Mouse (Mus musculus) neural tube, embryonic 11.5 days (tissue): Measurements from ENCODE around the gene Litaf. TPM values are rescaled to one million over a fixed set of nuclear protein-coding genes. Genes with fewer than 3 reads are reported as not detected.

ENCODE experiments used
- ATAC-seq: fragments of 200-750 bp; cut with Nextera tagmentation; 2 replicates; pipeline ENCODE4 v1.8.0; 2017; ENCODE audit warnings: moderate number of reproducible peaks, mild to moderate bottlenecking, moderate TSS enrichment, moderate library complexity; ENCODE audit not compliant: insufficient read depth, low FRiP score, low TSS enrichment
- DNase-seq: peaks from one replicate; pipeline ENCODE4 v3.0.0-alpha.2; 2015; ENCODE audit warnings: low spot score
- H3K27ac ChIP-seq: fragments of 300-500 bp; sonication (generic); 2 replicates; pipeline ENCODE4 v1.5.1; 2014; ENCODE audit warnings: low read depth, mild to moderate bottlenecking, low read length
- H3K27me3 ChIP-seq: fragments of 300-500 bp; sonication (generic); 2 replicates; pipeline ENCODE4 v1.6.1; 2014; ENCODE audit warnings: mild to moderate bottlenecking, low read length, mixed read lengths; ENCODE audit not compliant: control insufficient read depth, insufficient read depth
- H3K36me3 ChIP-seq: fragments of 300-500 bp; sonication (generic); 2 replicates; pipeline ENCODE4 v1.6.1; 2014; ENCODE audit warnings: mild to moderate bottlenecking, low read length, moderate library complexity, mixed read lengths; ENCODE audit not compliant: control insufficient read depth, insufficient read depth
- H3K4me1 ChIP-seq: fragments of 300-500 bp; sonication (generic); 2 replicates; pipeline ENCODE4 v1.6.1; 2014; ENCODE audit warnings: low read length, mixed read lengths; ENCODE audit not compliant: control insufficient read depth, insufficient read depth
- H3K4me2 ChIP-seq: fragments of 300-500 bp; sonication (generic); 2 replicates; pipeline ENCODE4 v1.6.1; 2014; ENCODE audit warnings: low read depth, mild to moderate bottlenecking, moderate library complexity
- H3K4me3 ChIP-seq: fragments of 300-500 bp; sonication (generic); 2 replicates; pipeline ENCODE4 v1.5.1; 2014; ENCODE audit warnings: low read depth, low read length
- H3K9ac ChIP-seq: fragments of 300-500 bp; sonication (generic); 2 replicates; pipeline ENCODE4 v1.6.1; 2014; ENCODE audit warnings: mild to moderate bottlenecking, low read length
- H3K9me3 ChIP-seq: fragments of 300-500 bp; sonication (generic); 2 replicates; pipeline ENCODE4 v1.6.1; 2016; ENCODE audit warnings: low read length; ENCODE audit not compliant: control insufficient read depth
- WGBS: fragments of 180-500 bp; shearing (Covaris S2); extraction: QIAGEN DNeasy Blood & Tissue Kit; methylation state at CpG from one replicate; pipeline ENCODE4 v1.1.7; 2014; 5-methylcytosine and 5-hydroxymethylcytosine counted together
- polyA plus RNA-seq: library from polyadenylated mRNA; unstranded; fragments of >200 nt; fragmentation: Nextera tagmentation; extraction: Ambion mirVana; gene quantifications from 2 replicates; pipeline ENCODE4 v1.2.1, GENCODE M21; 2014

The Litaf gene
- polyA plus RNA-seq, 1 experiment from 2014 or later, result 59.3 TPM

DNA sequence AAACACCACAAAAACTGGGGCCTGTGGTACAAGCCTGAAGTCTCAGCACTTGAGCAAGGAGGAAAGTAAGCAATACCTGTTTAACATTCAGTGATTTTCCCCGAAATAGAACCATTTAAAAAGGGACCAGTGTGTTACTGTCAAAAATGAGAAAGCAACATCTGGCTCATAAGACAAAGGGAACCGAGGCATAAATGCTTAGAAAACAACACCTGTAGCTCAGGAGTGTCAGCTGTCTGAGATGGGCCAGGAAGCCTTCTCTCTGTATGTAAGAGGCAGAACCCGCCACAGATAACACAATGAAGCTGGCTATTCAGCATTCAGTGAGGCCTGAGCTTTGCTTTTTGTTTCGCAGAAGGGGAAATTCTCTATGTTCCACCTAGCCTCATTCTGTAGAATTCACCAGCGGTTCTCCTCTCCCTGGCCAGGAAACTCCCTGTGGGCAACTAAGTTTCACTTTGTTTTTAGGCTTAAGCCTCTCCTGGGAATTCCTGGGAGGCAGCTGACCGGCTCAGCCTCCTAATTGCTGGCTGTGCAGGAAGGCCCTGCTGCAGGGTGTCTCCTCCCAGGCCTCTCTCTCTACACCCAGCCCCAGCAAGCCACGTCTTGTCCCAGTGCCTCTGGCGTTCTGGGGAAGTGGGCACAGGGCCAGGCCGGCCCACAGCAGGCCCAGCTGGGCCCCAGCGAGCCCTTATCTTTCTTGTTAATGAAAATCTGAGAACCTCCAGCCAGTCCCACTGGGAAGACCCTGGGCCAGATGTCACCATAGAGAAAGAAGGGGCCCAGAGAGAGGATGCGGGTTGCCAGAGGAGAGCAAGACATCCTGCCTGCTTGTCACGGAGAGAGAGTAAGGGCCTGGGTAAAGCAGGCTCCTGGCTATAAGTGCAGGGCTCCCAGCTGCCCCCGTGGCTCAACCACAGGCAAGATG lies 2.9 kb downstream of the Litaf start:
- ATAC-seq, result no peak

DNA sequence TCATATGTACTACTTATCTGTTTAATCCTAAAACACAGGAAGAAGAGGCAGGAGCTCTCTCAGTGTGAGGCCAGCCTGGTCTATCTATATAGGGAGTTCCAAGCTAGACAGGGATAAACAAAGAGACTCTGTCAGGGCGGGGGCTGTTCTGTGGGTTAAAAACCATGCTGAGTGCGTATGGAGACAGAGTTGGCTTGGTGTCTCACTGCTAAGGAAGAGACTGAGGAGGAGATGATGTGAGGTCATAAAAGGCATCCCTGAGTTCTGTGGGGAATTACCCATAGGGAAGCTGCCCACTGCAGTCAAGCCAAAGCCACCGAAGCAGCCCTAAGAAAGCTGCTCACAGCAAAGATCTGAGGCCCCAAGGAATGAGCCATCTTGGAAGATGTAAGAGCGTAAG lies 5.3 kb downstream of the Litaf start, which contains the start of gene Snn:
Gene Snn, plus strand, starts transcription at position 301 of the 400 bp plus-strand sequence.
- DNase-seq (no peak), ATAC-seq (no peak)
- H3K27ac ChIP-seq, result no peak within 1 kb of the TSS
- H3K4me2 ChIP-seq, result no peak within 1 kb of the TSS
- 87% methylated on average over 4 of the region's 4 CpGs for WGBS
- peaks cover 13% of the 10 kb centered on the region; the same call in 1 of the 2 replicates for H3K4me1 ChIP-seq
- H3K4me3 ChIP-seq, result no peak within 1 kb of the TSS
- H3K9me3 ChIP-seq, result no peaks in the 10 kb centered on the region
- no peaks in the 10 kb centered on the region for H3K36me3 ChIP-seq
- H3K9ac ChIP-seq, result no peak within 1 kb of the TSS
- H3K27me3 ChIP-seq, result no peaks in the 10 kb centered on the region

More for the DNA sequence above, 2.9 kb downstream of the Litaf start:
- peak; percentile 52 for DNase-seq
- H3K4me2 ChIP-seq, result no peak overlapping the region
- H3K9ac ChIP-seq, result peak overlapping the region; percentile 45
- no peaks in the 10 kb centered on the region for H3K27me3 ChIP-seq
- no peaks in the 10 kb centered on the region for H3K9me3 ChIP-seq
- WGBS, result 37% methylated on average over 13 of the region's 13 CpGs
- H3K4me1 ChIP-seq, result peaks cover 23% of the 10 kb centered on the region
- peak overlapping the region; percentile 31; the same call in 1 of the 2 replicates for H3K27ac ChIP-seq
- H3K4me3 ChIP-seq, result no peak overlapping the region
- H3K36me3 ChIP-seq, result no peaks in the 10 kb centered on the region

DNA sequence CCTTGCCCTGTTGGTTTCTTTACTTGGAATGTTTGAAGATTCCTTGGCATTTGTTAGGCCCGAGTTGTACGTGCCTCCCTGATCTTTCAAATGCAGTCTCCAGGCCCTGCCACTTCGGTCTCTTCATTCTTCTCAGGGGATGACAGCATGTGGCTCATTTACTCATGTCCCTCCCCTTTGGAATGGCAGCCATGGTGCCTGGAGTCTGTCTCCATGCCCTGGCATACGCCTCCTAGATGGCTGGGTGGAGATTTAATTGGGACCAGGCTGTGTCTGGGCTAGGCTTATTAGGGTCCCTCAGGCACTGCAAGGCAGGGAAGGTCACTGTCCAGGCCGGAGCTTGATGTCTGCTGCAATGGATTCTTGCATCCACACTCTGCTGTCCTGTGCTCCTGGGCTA lies 10.0 kb downstream of the Litaf start:
- H3K36me3 ChIP-seq, result no peaks in the 10 kb centered on the region
- no peaks in the 10 kb centered on the region for H3K27me3 ChIP-seq
- no peak for DNase-seq
- no peaks in the 10 kb centered on the region for H3K4me1 ChIP-seq
- 79% methylated on average over 5 of the region's 5 CpGs for WGBS
- no peak overlapping the region for H3K9ac ChIP-seq
- H3K4me3 ChIP-seq, result no peak overlapping the region
- H3K4me2 ChIP-seq, result no peak overlapping the region
- H3K27ac ChIP-seq, result no peak overlapping the region
- no peak for ATAC-seq
- no peaks in the 10 kb centered on the region for H3K9me3 ChIP-seq

DNA sequence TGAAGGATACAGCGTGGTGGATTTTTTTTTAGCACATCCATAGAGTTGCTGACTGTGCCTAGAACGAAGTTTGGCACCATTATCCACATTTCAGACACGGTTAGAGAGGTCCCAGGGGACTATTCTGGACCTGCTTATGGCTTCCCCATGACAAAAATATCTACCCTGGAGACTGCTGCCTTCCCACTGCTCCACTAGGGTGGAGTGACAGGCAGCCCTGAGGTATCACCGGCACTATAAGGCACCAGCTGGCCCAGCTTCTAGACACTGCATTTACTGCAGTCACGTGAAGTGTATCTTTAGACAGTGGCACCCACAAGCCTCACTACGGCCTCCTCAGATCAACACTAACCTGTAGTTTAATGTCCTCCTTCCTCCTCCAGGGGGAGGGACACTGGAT lies 11.1 kb downstream of the Litaf start:
- 81% methylated on average over 6 of the region's 6 CpGs for WGBS
- H3K36me3 ChIP-seq, result no peaks in the 10 kb centered on the region
- H3K9ac ChIP-seq, result no peak overlapping the region
- H3K27ac ChIP-seq, result no peak overlapping the region
- no peak for ATAC-seq
- H3K27me3 ChIP-seq, result no peaks in the 10 kb centered on the region
- H3K4me1 ChIP-seq, result no peaks in the 10 kb centered on the region
- no peaks in the 10 kb centered on the region for H3K9me3 ChIP-seq
- no peak overlapping the region for H3K4me2 ChIP-seq
- no peak for DNase-seq
- no peak overlapping the region for H3K4me3 ChIP-seq

DNA sequence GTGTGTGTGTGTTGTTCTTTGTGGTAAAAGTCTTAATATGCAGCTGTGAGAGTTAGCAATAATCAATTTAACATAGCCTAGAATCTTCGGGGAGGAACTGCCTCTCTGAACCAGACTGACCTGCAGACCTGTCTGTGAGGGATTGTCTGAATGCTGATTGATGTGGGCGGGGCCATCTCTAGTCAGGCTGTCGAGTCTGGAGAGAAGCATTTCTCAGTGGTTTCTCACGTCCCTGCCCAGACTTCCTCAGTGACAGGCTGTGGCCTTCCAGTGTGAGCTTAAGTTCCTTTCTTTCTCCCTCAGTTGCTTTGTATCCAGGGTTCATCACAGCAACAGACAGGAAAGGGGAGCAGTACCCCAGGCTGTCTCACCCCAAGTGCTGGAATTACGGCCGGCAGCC lies 11.5 kb downstream of the Litaf start:
- no peaks in the 10 kb centered on the region for H3K27me3 ChIP-seq
- no peak overlapping the region for H3K4me3 ChIP-seq
- H3K4me2 ChIP-seq, result no peak overlapping the region
- H3K27ac ChIP-seq, result no peak overlapping the region
- 73% methylated on average over 6 of the region's 6 CpGs for WGBS
- H3K9ac ChIP-seq, result no peak overlapping the region
- no peaks in the 10 kb centered on the region for H3K4me1 ChIP-seq
- DNase-seq, result no peak
- ATAC-seq, result no peak
- H3K9me3 ChIP-seq, result no peaks in the 10 kb centered on the region
- H3K36me3 ChIP-seq, result no peaks in the 10 kb centered on the region

DNA sequence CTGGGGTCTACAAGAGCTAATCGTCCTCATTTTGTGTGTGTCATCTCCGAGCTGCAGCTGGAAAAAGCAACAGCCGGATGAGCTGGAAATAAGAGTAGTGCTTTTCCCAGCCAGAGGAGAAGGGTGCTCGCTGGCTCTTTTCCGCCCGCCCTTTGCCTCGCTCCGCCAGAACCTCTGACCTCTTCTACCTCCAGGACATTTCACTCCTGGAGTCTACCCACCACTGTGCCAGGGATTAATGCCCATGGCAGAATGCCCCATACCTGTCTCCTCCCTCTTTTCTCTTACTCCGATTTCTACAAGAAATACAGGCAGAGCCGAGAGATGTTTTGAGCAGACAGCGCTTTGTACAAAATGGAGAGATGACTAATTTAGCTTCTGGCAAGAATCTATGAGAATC lies 14.8 kb downstream of the Litaf start:
- Histone ChIP-seq H3K27ac (no peak overlapping the region), H3K4me1 (no peaks in the 10 kb centered on the region), H3K4me3 (no peak overlapping the region), H3K9ac (no peak overlapping the region), H3K9me3 (no peaks in the 10 kb centered on the region), H3K4me2 (no peak overlapping the region), H3K27me3 (no peaks in the 10 kb centered on the region), H3K36me3 (no peaks in the 10 kb centered on the region)
- DNase-seq (no peak), ATAC-seq (no peak)
- 88% methylated on average over 11 of the region's 11 CpGs for WGBS

DNA sequence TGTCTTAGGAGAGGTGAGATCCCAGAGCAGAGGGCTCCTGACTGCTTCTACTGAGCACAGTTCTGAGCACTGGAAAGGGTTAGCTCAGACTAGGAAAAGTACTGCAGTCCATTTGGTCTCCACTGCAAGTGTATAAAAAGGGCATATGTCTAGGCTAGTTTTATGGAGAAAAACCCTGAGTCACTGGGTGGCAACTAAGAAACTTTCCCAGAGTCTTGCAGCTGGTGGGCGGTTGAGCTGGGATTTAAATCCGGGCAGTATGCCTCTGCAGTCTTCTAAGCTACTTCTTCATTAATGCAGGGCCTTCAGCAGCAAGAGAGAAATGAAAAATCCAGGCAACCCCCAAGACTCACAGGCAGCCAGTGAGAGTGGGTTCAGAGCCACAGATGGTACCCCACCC lies 15.7 kb downstream of the Litaf start:
- 84% methylated on average over 2 of the region's 2 CpGs for whole genome bisulfite sequencing
- no peaks in the 10 kb centered on the region for H3K27me3 ChIP-seq
- H3K4me1 ChIP-seq, result no peaks in the 10 kb centered on the region
- H3K27ac ChIP-seq, result no peak overlapping the region
- H3K9ac ChIP-seq, result no peak overlapping the region
- no peak overlapping the region for H3K4me3 ChIP-seq
- no peak for DNase-seq
- H3K36me3 ChIP-seq, result no peaks in the 10 kb centered on the region
- no peak for ATAC-seq
- no peak overlapping the region for H3K4me2 ChIP-seq
- H3K9me3 ChIP-seq, result no peaks in the 10 kb centered on the region

DNA sequence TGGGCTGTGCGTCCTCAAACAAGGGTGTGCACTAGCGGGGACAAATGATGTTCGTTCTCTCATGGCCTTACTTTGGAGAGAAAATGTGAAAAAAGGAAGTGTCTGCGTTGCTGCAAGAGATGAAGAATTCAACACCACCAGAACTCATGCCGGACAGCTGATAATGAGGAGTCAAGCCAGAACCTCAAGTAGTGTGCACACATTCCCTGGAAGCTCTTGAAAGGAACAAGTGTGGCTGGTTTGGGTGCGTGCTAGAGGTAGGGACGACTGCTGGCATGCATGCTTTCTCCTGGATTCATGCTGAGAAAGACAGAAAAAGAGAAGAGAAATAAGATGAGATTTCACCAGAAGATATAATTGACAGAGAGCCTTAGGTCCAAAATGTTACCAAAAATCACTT lies 18.8 kb downstream of the Litaf start:
- Histone ChIP-seq H3K27me3 (no peaks in the 10 kb centered on the region), H3K9me3 (no peaks in the 10 kb centered on the region), H3K4me2 (no peak overlapping the region), H3K9ac (no peak overlapping the region), H3K27ac (no peak overlapping the region), H3K4me1 (no peaks in the 10 kb centered on the region), H3K4me3 (no peak overlapping the region), H3K36me3 (no peaks in the 10 kb centered on the region)
- WGBS, result 85% methylated on average over 7 of the region's 7 CpGs
- ATAC-seq, result no peak
- no peak for DNase-seq

DNA sequence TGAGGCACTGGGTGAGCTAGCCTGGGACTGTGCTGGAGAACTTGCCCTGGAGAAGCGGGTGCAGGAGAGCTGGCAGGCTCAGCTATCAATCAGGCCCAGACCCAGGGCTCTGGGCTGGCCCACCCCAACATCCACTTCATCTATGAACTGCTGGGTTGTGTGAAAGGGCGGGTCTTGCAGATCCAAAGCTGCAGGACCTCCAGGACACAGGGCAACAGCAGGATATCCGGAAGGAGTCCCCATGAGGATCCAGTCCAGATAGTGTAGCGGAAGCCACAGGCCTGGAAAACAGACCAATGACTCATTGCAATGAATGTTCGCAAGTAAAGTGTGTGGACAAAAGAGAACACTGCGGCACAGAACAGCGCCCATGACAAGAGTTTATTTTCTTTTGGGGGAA lies 19.5 kb downstream of the Litaf start:
- Histone ChIP-seq H3K27ac (no peak overlapping the region), H3K4me1 (no peaks in the 10 kb centered on the region), H3K4me2 (no peak overlapping the region), H3K4me3 (no peak overlapping the region), H3K36me3 (no peaks in the 10 kb centered on the region), H3K9me3 (no peaks in the 10 kb centered on the region), H3K9ac (no peak overlapping the region), H3K27me3 (no peaks in the 10 kb centered on the region)
- DNase-seq (no peak), ATAC-seq (no peak)
- 86% methylated on average over 7 of the region's 7 CpGs for WGBS
